Mouse (Mus musculus): ENCODE data around the gene Nrxn3.

- TF ChIP-seq CTCF (IDR thresholded peaks at IDR 0.05; ENCODE audit: low read depth, low read length) (no peak), POLR2A (IDR thresholded peaks at IDR 0.05; ENCODE audit: borderline replicate concordance, low read depth, low read length) (no peak)
These were observed 1042.5 kb downstream of the Nrxn3 start for GRCm38 (mm10) chr12:89765179-89765578.
